Mouse (Mus musculus): ENCODE results near the gene Hacd4. TPM values are rescaled to one million over a fixed set of nuclear protein-coding genes. Genes with fewer than 3 reads are reported as not detected.

Gene Hacd4
- polyA plus RNA-seq, 1 experiment from 2014 or later = 3.8 TPM

DNA sequence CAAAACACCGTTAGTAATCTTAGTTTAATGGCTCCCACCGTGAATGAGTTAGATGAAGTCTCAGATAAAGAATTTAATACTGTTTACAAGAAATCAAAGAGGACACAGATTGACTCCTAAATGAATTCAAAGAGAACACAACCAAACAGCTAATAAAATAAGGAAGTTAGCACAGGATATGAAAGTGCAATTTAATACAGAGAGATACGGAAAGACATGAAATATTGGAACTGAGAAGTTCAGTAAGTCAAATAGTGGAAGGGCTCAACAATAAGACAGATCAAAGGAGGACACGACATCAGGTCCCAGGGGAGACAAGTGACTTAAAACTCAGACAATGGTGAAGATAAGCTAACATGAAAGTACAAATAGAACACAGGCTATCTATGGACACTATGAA, 25.8 kb upstream of the Hacd4 start:
- no peak overlapping the region for H3K27ac ChIP-seq (ENCODE audit: low read depth, low read length)
- WGBS = 83% methylated on average over 4 of the region's 4 CpGs
- DNase-seq (ENCODE audit: low spot score) (no peak), ATAC-seq (replicated peaks; ENCODE audit: low FRiP score) (no peak)
- no peaks in the 10 kb centered on the region for H3K9me3 ChIP-seq (ENCODE audit: control insufficient read depth, low read length)
- no peaks in the 10 kb centered on the region for H3K27me3 ChIP-seq (ENCODE audit: control insufficient read depth, insufficient read depth, low read length)
- H3K9ac ChIP-seq (ENCODE audit: low read length) = no peak overlapping the region
- H3K4me3 ChIP-seq (ENCODE audit: low read depth, low read length) = no peak overlapping the region
- no peaks in the 10 kb centered on the region for H3K4me1 ChIP-seq (replicated peaks; ENCODE audit: control insufficient read depth, insufficient read depth, low read length)
- H3K36me3 ChIP-seq (ENCODE audit: control insufficient read depth, insufficient read depth, low read length) = no peaks in the 10 kb centered on the region
- H3K4me2 ChIP-seq (ENCODE audit: low read depth, low read length, severe bottlenecking) = no peak overlapping the region

- no peaks in the 10 kb centered on the region for H3K9me3 ChIP-seq (ENCODE audit: control insufficient read depth, low read length)
- no peak overlapping the region for H3K4me2 ChIP-seq (ENCODE audit: low read depth, low read length, severe bottlenecking)
- H3K36me3 ChIP-seq (ENCODE audit: control insufficient read depth, insufficient read depth, low read length) = no peaks in the 10 kb centered on the region
- no peaks in the 10 kb centered on the region for H3K4me1 ChIP-seq (replicated peaks; ENCODE audit: control insufficient read depth, insufficient read depth, low read length)
- no peak overlapping the region for H3K27ac ChIP-seq (ENCODE audit: low read depth, low read length)
- H3K27me3 ChIP-seq (ENCODE audit: control insufficient read depth, insufficient read depth, low read length) = no peaks in the 10 kb centered on the region
- H3K9ac ChIP-seq (ENCODE audit: low read length) = no peak overlapping the region
- ATAC-seq (replicated peaks; ENCODE audit: low FRiP score) (no peak), DNase-seq (ENCODE audit: low spot score) (no peak)
- 84% methylated on average over 8 of the region's 8 CpGs for WGBS
- no peak overlapping the region for H3K4me3 ChIP-seq (ENCODE audit: low read depth, low read length)
Observed at GRCm38 (mm10) chr4:88462981-88463646, 24.4 kb upstream of the Hacd4 start.

- H3K9me3 ChIP-seq (ENCODE audit: control insufficient read depth, low read length) = no peaks in the 10 kb centered on the region
- no peak overlapping the region for H3K27ac ChIP-seq (ENCODE audit: low read depth, low read length)
- no peak overlapping the region for H3K9ac ChIP-seq (ENCODE audit: low read length)
- H3K4me3 ChIP-seq (ENCODE audit: low read depth, low read length) = no peak overlapping the region
- ATAC-seq (replicated peaks; ENCODE audit: low FRiP score) (no peak), DNase-seq (ENCODE audit: low spot score) (no peak)
- H3K27me3 ChIP-seq (ENCODE audit: control insufficient read depth, insufficient read depth, low read length) = no peaks in the 10 kb centered on the region
- 81% methylated on average over 1 of the region's 1 CpGs for WGBS
- no peaks in the 10 kb centered on the region for H3K4me1 ChIP-seq (replicated peaks; ENCODE audit: control insufficient read depth, insufficient read depth, low read length)
- H3K4me2 ChIP-seq (ENCODE audit: low read depth, low read length, severe bottlenecking) = no peak overlapping the region
- H3K36me3 ChIP-seq (ENCODE audit: control insufficient read depth, insufficient read depth, low read length) = no peaks in the 10 kb centered on the region
Observed at GRCm38 (mm10) chr4:88462501-88462900, 23.8 kb upstream of the Hacd4 start.

DNA sequence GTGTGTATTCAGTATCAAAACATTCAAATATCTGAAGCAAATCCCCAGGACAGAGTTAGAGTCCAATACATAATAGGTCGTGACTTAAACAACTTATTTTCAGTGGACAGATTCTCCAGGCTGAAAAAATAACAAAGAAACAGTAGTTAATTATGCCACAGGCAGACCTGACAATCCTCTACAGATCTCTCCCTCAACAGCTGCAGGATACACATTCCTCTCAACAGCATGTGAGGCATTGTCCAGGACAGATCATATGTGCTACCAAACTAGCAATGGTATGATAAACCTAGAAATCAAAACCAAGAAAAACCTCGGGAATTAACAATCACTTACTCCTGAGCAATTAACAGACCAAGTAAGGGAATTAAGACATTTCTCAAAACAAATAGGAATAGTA, 22.6 kb upstream of the Hacd4 start:
- H3K9me3 ChIP-seq (ENCODE audit: control insufficient read depth, low read length) = no peaks in the 10 kb centered on the region
- no peak overlapping the region for H3K9ac ChIP-seq (ENCODE audit: low read length)
- no peak overlapping the region for H3K27ac ChIP-seq (ENCODE audit: low read depth, low read length)
- DNase-seq (ENCODE audit: low spot score) (no peak), ATAC-seq (replicated peaks; ENCODE audit: low FRiP score) (no peak)
- H3K27me3 ChIP-seq (ENCODE audit: control insufficient read depth, insufficient read depth, low read length) = no peaks in the 10 kb centered on the region
- no peaks in the 10 kb centered on the region for H3K36me3 ChIP-seq (ENCODE audit: control insufficient read depth, insufficient read depth, low read length)
- no peaks in the 10 kb centered on the region for H3K4me1 ChIP-seq (replicated peaks; ENCODE audit: control insufficient read depth, insufficient read depth, low read length)
- no peak overlapping the region for H3K4me3 ChIP-seq (ENCODE audit: low read depth, low read length)
- H3K4me2 ChIP-seq (ENCODE audit: low read depth, low read length, severe bottlenecking) = no peak overlapping the region
- WGBS = 85% methylated on average over 2 of the region's 2 CpGs

DNA sequence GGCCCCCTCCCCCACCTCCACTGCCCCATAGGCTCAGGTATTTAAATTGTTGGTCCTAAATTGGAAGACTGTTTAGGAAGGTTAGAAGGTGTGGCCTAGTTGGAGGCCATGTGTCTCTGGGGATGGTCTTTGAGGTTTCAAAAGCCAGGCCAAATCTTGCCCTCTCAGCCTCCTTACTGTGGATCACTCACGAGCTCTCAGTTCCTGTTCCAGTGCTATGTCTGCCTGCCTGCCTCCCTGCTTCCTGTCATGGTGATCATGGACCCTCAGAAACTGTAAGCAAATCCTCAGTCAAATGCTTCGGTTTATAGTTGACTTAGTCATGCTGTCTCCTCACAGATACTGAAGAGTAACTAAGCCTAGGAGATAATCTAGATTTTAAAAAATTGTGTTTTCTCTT, 19.9 kb upstream of the Hacd4 start:
- ATAC-seq (replicated peaks; ENCODE audit: low FRiP score) (no peak), DNase-seq (ENCODE audit: low spot score) (no peak)
- H3K27me3 ChIP-seq (ENCODE audit: control insufficient read depth, insufficient read depth, low read length) = no peaks in the 10 kb centered on the region
- no peak overlapping the region for H3K27ac ChIP-seq (ENCODE audit: low read depth, low read length)
- no peaks in the 10 kb centered on the region for H3K36me3 ChIP-seq (ENCODE audit: control insufficient read depth, insufficient read depth, low read length)
- H3K4me2 ChIP-seq (ENCODE audit: low read depth, low read length, severe bottlenecking) = no peak overlapping the region
- H3K9ac ChIP-seq (ENCODE audit: low read length) = no peak overlapping the region
- H3K9me3 ChIP-seq (ENCODE audit: control insufficient read depth, low read length) = no peaks in the 10 kb centered on the region
- H3K4me1 ChIP-seq (replicated peaks; ENCODE audit: control insufficient read depth, insufficient read depth, low read length) = no peaks in the 10 kb centered on the region
- 71% methylated on average over 2 of the region's 2 CpGs for WGBS
- H3K4me3 ChIP-seq (ENCODE audit: low read depth, low read length) = no peak overlapping the region

- no peaks in the 10 kb centered on the region for H3K9me3 ChIP-seq (ENCODE audit: control insufficient read depth, low read length)
- H3K27ac ChIP-seq (ENCODE audit: low read depth, low read length) = no peak overlapping the region
- no peak overlapping the region for H3K4me3 ChIP-seq (ENCODE audit: low read depth, low read length)
- DNase-seq (ENCODE audit: low spot score) (no peak), ATAC-seq (replicated peaks; ENCODE audit: low FRiP score) (no peak)
- H3K36me3 ChIP-seq (ENCODE audit: control insufficient read depth, insufficient read depth, low read length) = no peaks in the 10 kb centered on the region
- no peaks in the 10 kb centered on the region for H3K27me3 ChIP-seq (ENCODE audit: control insufficient read depth, insufficient read depth, low read length)
- H3K9ac ChIP-seq (ENCODE audit: low read length) = no peak overlapping the region
- 88% methylated on average over 1 of the region's 1 CpGs for WGBS
- H3K4me2 ChIP-seq (ENCODE audit: low read depth, low read length, severe bottlenecking) = no peak overlapping the region
- H3K4me1 ChIP-seq (replicated peaks; ENCODE audit: control insufficient read depth, insufficient read depth, low read length) = no peaks in the 10 kb centered on the region
Observed at GRCm38 (mm10) chr4:88458093-88458492, 19.4 kb upstream of the Hacd4 start.

DNA sequence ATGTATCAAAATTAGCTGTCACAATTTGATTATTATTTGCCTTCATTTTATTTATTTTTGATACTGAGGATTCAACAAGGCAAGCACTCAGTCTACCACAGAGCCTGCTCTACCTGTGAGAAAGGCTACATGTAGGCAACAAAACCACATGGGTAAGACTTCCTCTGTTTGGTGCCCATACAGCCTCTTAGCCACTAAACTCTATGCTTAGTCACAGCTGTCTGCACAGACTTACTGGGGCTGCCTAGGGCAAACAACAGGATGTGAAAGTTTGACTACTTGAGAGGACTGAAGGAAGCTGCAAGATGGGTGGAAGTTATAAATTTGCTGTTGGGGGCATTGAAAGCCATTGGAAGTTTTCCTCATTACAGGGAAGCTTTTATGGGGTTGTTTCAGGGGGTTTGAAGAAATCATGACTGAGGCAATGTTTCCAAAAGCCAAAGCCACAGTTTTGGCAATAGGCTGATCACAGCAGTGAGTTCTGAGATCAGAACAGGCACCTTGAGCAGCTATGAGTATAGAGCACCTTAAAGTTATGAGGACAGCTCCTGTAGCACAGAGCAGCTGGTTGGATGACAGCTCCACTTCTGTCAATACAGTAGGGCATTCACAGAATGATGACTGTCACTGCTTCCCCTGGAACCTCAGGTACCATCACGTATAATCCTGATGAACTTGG, 11.5 kb upstream of the Hacd4 start:
- no peaks in the 10 kb centered on the region for H3K27me3 ChIP-seq (ENCODE audit: control insufficient read depth, insufficient read depth, low read length)
- no peaks in the 10 kb centered on the region for H3K4me1 ChIP-seq (replicated peaks; ENCODE audit: control insufficient read depth, insufficient read depth, low read length)
- no peak overlapping the region for H3K4me3 ChIP-seq (ENCODE audit: low read depth, low read length)
- H3K4me2 ChIP-seq (ENCODE audit: low read depth, low read length, severe bottlenecking) = no peak overlapping the region
- H3K27ac ChIP-seq (ENCODE audit: low read depth, low read length) = no peak overlapping the region
- H3K9me3 ChIP-seq (ENCODE audit: control insufficient read depth, low read length) = no peaks in the 10 kb centered on the region
- ATAC-seq (replicated peaks; ENCODE audit: low FRiP score) (no peak), DNase-seq (ENCODE audit: low spot score) (no peak)
- H3K9ac ChIP-seq (ENCODE audit: low read length) = no peak overlapping the region
- H3K36me3 ChIP-seq (ENCODE audit: control insufficient read depth, insufficient read depth, low read length) = no peaks in the 10 kb centered on the region
- 89% methylated on average over 1 of the region's 1 CpGs for WGBS

DNA sequence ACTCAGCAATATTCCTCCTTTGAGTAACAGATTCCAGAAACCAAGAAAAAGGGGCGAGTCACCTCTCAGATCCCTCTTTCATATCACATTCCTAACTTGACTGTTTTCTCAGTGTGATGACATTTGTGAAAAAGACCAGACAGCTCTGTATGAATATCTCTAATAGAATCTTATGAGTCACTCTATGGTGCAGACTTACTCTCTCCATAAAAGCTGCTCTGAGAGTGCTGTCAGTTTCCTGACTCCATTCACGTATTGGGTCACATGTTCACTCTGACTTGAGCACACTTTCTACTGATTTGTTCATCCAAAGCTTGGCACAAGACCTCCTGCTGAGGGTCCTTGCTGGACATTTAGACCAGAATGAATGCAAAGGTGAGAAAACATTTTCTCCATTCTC, 10.2 kb upstream of the Hacd4 start:
- DNase-seq (ENCODE audit: low spot score) = no peak
- no peaks in the 10 kb centered on the region for H3K27me3 ChIP-seq (ENCODE audit: control insufficient read depth, insufficient read depth, low read length)
- 81% methylated on average over 2 of the region's 2 CpGs for WGBS

DNA sequence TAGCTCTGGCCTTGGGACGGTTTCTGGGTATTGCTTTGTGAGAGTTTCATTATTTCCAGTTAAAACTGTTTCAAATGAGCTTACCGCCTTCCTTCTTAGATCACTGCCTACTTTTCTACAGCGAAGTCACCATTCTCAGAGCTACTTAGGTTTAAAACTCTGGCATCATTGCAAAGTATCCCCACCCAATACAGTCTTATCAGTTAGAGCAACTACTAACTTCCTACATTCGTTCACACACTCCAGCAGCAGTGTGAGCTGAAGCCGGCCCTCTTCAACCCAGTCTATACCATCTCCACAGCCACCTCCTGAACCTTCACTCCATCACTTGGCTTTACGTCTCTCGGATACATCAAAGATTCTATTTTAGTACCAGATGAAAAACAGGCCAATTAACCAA, 2.1 kb upstream of the Hacd4 start:
- WGBS = 93% methylated on average over 7 of the region's 7 CpGs
- H3K27me3 ChIP-seq (ENCODE audit: control insufficient read depth, insufficient read depth, low read length) = no peaks in the 10 kb centered on the region
- ATAC-seq (replicated peaks; ENCODE audit: low FRiP score) (no peak), DNase-seq (ENCODE audit: low spot score) (no peak)
- H3K27ac ChIP-seq (ENCODE audit: low read depth, low read length) = no peak overlapping the region
- H3K4me1 ChIP-seq (replicated peaks; ENCODE audit: control insufficient read depth, insufficient read depth, low read length) = peaks cover 4% of the 10 kb centered on the region; the same call in 1 of the 2 replicates
- H3K4me3 ChIP-seq (ENCODE audit: low read depth, low read length) = no peak overlapping the region
- H3K9me3 ChIP-seq (ENCODE audit: control insufficient read depth, low read length) = no peaks in the 10 kb centered on the region
- H3K9ac ChIP-seq (ENCODE audit: low read length) = no peak overlapping the region
- H3K4me2 ChIP-seq (ENCODE audit: low read depth, low read length, severe bottlenecking) = no peak overlapping the region
- H3K36me3 ChIP-seq (ENCODE audit: control insufficient read depth, insufficient read depth, low read length) = no peaks in the 10 kb centered on the region

More for the DNA sequence above, 10.2 kb upstream of the Hacd4 start:
- no peak overlapping the region for H3K4me2 ChIP-seq (ENCODE audit: low read depth, low read length, severe bottlenecking)
- no peak overlapping the region for H3K27ac ChIP-seq (ENCODE audit: low read depth, low read length)
- H3K36me3 ChIP-seq (ENCODE audit: control insufficient read depth, insufficient read depth, low read length) = no peaks in the 10 kb centered on the region
- H3K9me3 ChIP-seq (ENCODE audit: control insufficient read depth, low read length) = no peaks in the 10 kb centered on the region
- H3K4me3 ChIP-seq (ENCODE audit: low read depth, low read length) = no peak overlapping the region
- no peak overlapping the region for H3K9ac ChIP-seq (ENCODE audit: low read length)
- ATAC-seq (replicated peaks; ENCODE audit: low FRiP score) = no peak
- H3K4me1 ChIP-seq (replicated peaks; ENCODE audit: control insufficient read depth, insufficient read depth, low read length) = no peaks in the 10 kb centered on the region
